Comparison of ENCODE assay signal across 9 mouse cellular contexts in the genomic region with DNA sequence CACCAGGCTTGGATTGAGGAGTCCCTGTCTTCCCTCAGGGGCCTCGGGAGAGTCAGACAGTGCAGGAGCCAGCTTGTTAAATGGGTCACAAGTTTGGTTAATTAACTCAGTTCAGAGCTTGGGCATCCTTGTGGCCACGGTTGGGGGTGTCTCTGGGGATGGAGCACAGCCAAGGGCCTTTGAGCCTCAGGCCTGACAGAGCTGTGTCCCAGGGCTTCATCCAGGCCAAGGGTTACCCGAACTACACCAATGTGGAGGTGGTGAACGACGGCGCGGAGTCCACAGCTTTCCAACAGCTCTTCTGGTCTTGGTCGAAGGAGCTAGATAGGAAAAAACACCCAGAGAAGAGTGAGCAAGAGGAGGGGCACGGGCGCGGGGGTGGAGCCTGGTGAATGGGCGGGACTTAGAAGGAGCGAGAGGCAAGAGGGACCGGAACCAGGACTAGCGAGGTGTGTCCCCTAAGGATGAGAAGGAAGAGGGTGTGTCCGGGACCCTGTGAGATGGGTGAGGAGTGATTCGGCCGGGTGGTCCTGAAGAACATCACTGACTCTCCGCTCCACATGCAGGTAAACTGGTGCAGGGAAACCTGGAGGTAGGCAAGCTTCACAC. TPM values are rescaled to one million over a fixed set of nuclear protein-coding genes. Genes with fewer than 3 reads are reported as not detected.
DNase-seq lines count a peak whose midpoint lies in the region; ATAC-seq and TF ChIP-seq lines count a peak whose summit lies in the region.
"Had no signal": no experiment of that assay in that cellular context is flagged by ENCODE, and none has a peak within 500 bp of the region (broad histone marks: within the 10 kb centered on the region; RNA-seq: fewer than 3 reads in every experiment).

No protein-coding gene starts in this region.

- H3K9ac ChIP-seq in hindbrain, postnatal 0 days (replicated peaks; ENCODE audit: low read length) = no peak overlapping the region
- H3K9ac ChIP-seq in hindbrain, embryonic 14.5 days = no peak overlapping the region

- no peak for DNase-seq in hindbrain, postnatal 0 days (ENCODE audit: low spot score)
- no peak for DNase-seq in hindbrain, embryonic 14.5 days (ENCODE audit: low spot score)
- peak; percentile 87 to 91 for DNase-seq in kidney, postnatal 36 days
- no peak for DNase-seq in left cerebral cortex, postnatal 4 days
- DNase-seq in adrenal gland, postnatal 4 days (ENCODE audit: low spot score in 2 of 2) = no peak
- no peak for DNase-seq in layer of hippocampus, postnatal 36 days
- DNase-seq: heart, adult 2 months had no signal

- no peaks in the 10 kb centered on the region for H3K9me3 ChIP-seq in hindbrain, postnatal 0 days (ENCODE audit: low read length)
- H3K9me3 ChIP-seq in hindbrain, embryonic 14.5 days (ENCODE audit: control insufficient read depth, low read length) = no peaks in the 10 kb centered on the region

- WGBS in hindbrain, postnatal 0 days = 38% methylated on average over 19 of the region's 19 CpGs
- 30% methylated on average over 19 of the region's 19 CpGs for WGBS in hindbrain, embryonic 14.5 days

- no peak overlapping the region for H3K4me3 ChIP-seq in hindbrain, postnatal 0 days (ENCODE audit: low read length)
- H3K4me3 ChIP-seq in hindbrain, embryonic 14.5 days (replicated peaks; ENCODE audit: low read length) = no peak overlapping the region
- H3K4me3 ChIP-seq: heart, adult 2 months had no signal

- intact Hi-C loops in left cerebral cortex, postnatal 4 days (cut with DNase I) = no loop called here

- H3K4me1 ChIP-seq in hindbrain, postnatal 0 days (ENCODE audit: insufficient read depth, low read length) = no peaks in the 10 kb centered on the region
- H3K4me1 ChIP-seq in hindbrain, embryonic 14.5 days (replicated peaks; ENCODE audit: control insufficient read depth, insufficient read depth, low read length) = no peaks in the 10 kb centered on the region

- no peak overlapping the region for H3K27ac ChIP-seq in hindbrain, postnatal 0 days
- no peak overlapping the region for H3K27ac ChIP-seq in hindbrain, embryonic 14.5 days
- H3K27ac ChIP-seq: heart, adult 2 months had no signal

- ATAC-seq in hindbrain, postnatal 0 days = peak; percentile 43; the same call in 1 of the 2 replicates
- no peak for ATAC-seq in hindbrain, embryonic 14.5 days (ENCODE audit: low FRiP score)
- ATAC-seq in activated CD4-positive, CD25-positive, alpha-beta regulatory T cell, adult 4 months = peak; percentile 61
- peak; percentile 60 for ATAC-seq in megakaryocyte progenitor cell, adult 5-6 weeks (replicated peaks; ENCODE audit: poor library complexity)

- no peaks in the 10 kb centered on the region for H3K27me3 ChIP-seq in hindbrain, postnatal 0 days (ENCODE audit: insufficient read depth, low read length)
- H3K27me3 ChIP-seq in hindbrain, embryonic 14.5 days (ENCODE audit: control insufficient read depth, insufficient read depth, low read length) = no peaks in the 10 kb centered on the region

- no peaks in the 10 kb centered on the region for H3K36me3 ChIP-seq in hindbrain, postnatal 0 days (ENCODE audit: insufficient read depth, low read length)
- no peaks in the 10 kb centered on the region for H3K36me3 ChIP-seq in hindbrain, embryonic 14.5 days (replicated peaks; ENCODE audit: control insufficient read depth, insufficient read depth)

- no peak overlapping the region for H3K4me2 ChIP-seq in hindbrain, postnatal 0 days (ENCODE audit: low read depth, low read length)
- H3K4me2 ChIP-seq in hindbrain, embryonic 14.5 days (replicated peaks) = no peak overlapping the region

- TF ChIP-seq CTCF in hindbrain, postnatal 0 days (IDR thresholded peaks at IDR 0.05; ENCODE audit: low read depth) = no peak

RNA-seq across cellular contexts. Expression of gene Vill, which starts 10.6 kb away (rescaled TPM):
- 4.5 and 5.9 TPM in 2 replicates for total RNA-seq in hindbrain, postnatal 0 days (2014; rRNA removed)
- 3.3 TPM in 2 replicates for polyA plus RNA-seq in hindbrain, postnatal 0 days (2015; fragmentation: Nextera tagmentation; extraction: Ambion mirVana)
- 3.1 and 4.4 TPM in 2 replicates for polyA plus RNA-seq in hindbrain, embryonic 14.5 days (2014; fragmentation: Nextera tagmentation; extraction: Ambion mirVana)
- polyA plus RNA-seq in activated CD4-positive, CD25-positive, alpha-beta regulatory T cell, adult 4 months (2017; shearing (Covaris generic)) = 10 to 100 TPM; 13.0 to 14.8 TPM
- total RNA-seq in megakaryocyte progenitor cell, adult 5-6 weeks (2015) = 9.2 and 10.8 TPM in 2 replicates
- 34.4 and 37.7 TPM in 2 replicates for total RNA-seq in megakaryocyte progenitor cell, adult 5-6 weeks (2017)
- total RNA-seq in left cerebral cortex, postnatal 4 days (2021) = 1 to 10 TPM; 1.2 to 2.4 TPM
- total RNA-seq in adrenal gland, postnatal 4 days (2021) = 10 to 100 TPM in 1 of 2 experiments, 1 to 10 TPM in 1; 3.2 to 10.1 TPM
- under 1 TPM; 0.62 to 0.76 TPM for total RNA-seq in layer of hippocampus, postnatal 36 days (2021)

RNA-seq across cellular contexts. Expression of gene Plcd1, which starts 30.2 kb away (rescaled TPM):
- 15.1 and 17.0 TPM in 2 replicates for total RNA-seq in hindbrain, postnatal 0 days (2014; rRNA removed)
- 14.2 and 18.1 TPM in 2 replicates for polyA plus RNA-seq in hindbrain, postnatal 0 days (2015; fragmentation: Nextera tagmentation; extraction: Ambion mirVana)
- 15.9 and 16.7 TPM in 2 replicates for polyA plus RNA-seq in hindbrain, embryonic 14.5 days (2014; fragmentation: Nextera tagmentation; extraction: Ambion mirVana)
- 1 to 10 TPM; 2.3 to 4.5 TPM for polyA plus RNA-seq in activated CD4-positive, CD25-positive, alpha-beta regulatory T cell, adult 4 months (2017; shearing (Covaris generic))
- total RNA-seq in megakaryocyte progenitor cell, adult 5-6 weeks (2015) = not detected in 2 replicates
- 0.14 and 0.29 TPM in 2 replicates for total RNA-seq in megakaryocyte progenitor cell, adult 5-6 weeks (2017)
- total RNA-seq in left cerebral cortex, postnatal 4 days (2021) = 10 to 100 TPM; 16.3 to 17.3 TPM
- 10 to 100 TPM in 1 of 2 experiments, 1 to 10 TPM in 1; 9.7 to 12.7 TPM for total RNA-seq in adrenal gland, postnatal 4 days (2021)
- 1 to 10 TPM; 8.3 to 8.4 TPM for total RNA-seq in layer of hippocampus, postnatal 36 days (2021)

RNA-seq across cellular contexts. Expression of gene Dlec1, which starts 39.1 kb away (rescaled TPM):
- 0.93 and 1.1 TPM in 2 replicates for total RNA-seq in hindbrain, postnatal 0 days (2014; rRNA removed)
- 0.95 and 1.4 TPM in 2 replicates for polyA plus RNA-seq in hindbrain, postnatal 0 days (2015; fragmentation: Nextera tagmentation; extraction: Ambion mirVana)
- polyA plus RNA-seq in hindbrain, embryonic 14.5 days (2014; fragmentation: Nextera tagmentation; extraction: Ambion mirVana) = 1.3 and 1.7 TPM in 2 replicates
- polyA plus RNA-seq in activated CD4-positive, CD25-positive, alpha-beta regulatory T cell, adult 4 months (2017; shearing (Covaris generic)) = under 1 TPM in 1 of 2 experiments, not detected in 1; 0.52 TPM
- total RNA-seq in megakaryocyte progenitor cell, adult 5-6 weeks (2015) = 0.37 and 3.9 TPM in 2 replicates
- total RNA-seq in megakaryocyte progenitor cell, adult 5-6 weeks (2017) = 1.9 TPM in 1 of 2 replicates, not detected in the other
- total RNA-seq in left cerebral cortex, postnatal 4 days (2021) = 1 to 10 TPM in 1 of 2 experiments, under 1 TPM in 1; 0.82 to 2.6 TPM
- 1 to 10 TPM; 1.1 to 2.7 TPM for total RNA-seq in adrenal gland, postnatal 4 days (2021)
- total RNA-seq in layer of hippocampus, postnatal 36 days (2021) = 1 to 10 TPM; 4.3 to 4.4 TPM

Comparison
In these comparisons a context has a peak if more than half of its experiments do, and no peak if none do; other contexts are left out.
1. DNase-seq: peak in kidney, postnatal 36 days (2 of 2); none in hindbrain, postnatal 0 days (single experiment), hindbrain, embryonic 14.5 days (single experiment), left cerebral cortex, postnatal 4 days (single experiment), adrenal gland, postnatal 4 days (0 of 2) and layer of hippocampus, postnatal 36 days (0 of 2).
2. RNA of gene Plcd1, which starts 30.2 kb away (total RNA-seq): 16.3 to 17.3 TPM in left cerebral cortex, postnatal 4 days, 15.1 to 17.0 TPM in hindbrain, postnatal 0 days, 9.7 to 12.7 TPM in adrenal gland, postnatal 4 days and 8.3 to 8.4 TPM in layer of hippocampus, postnatal 36 days; 0.14 to 0.29 TPM in megakaryocyte progenitor cell, adult 5-6 weeks; every median in the first group is over 4 times any median in the second.